Mouse (Mus musculus) hindlimb bud, embryonic 11.5 days (tissue): ENCODE results near the gene Rps9.
A peak's percentile ranks its signal among the peaks of the same experiment; 100 is the strongest.

Experiments used
- DNase-seq: peaks from one replicate; pipeline ENCODE4 v3.0.0-alpha.2; 2012; ENCODE audit warnings: low read depth, low spot score; ENCODE audit errors: extremely low spot score

Rps9 gene

GRCm38 (mm10) chr7:3703879-3704441, at the start of gene Rps9:
Rps9 (plus strand) TSS chr7:3703993.
- DNase-seq, result peak; percentile 95

GRCm38 (mm10) chr7:3656966-3657365, 46.8 kb upstream of the Rps9 start:
- no peak for DNase-seq

GRCm38 (mm10) chr7:3658578-3658977, 45.2 kb upstream of the Rps9 start:
- no peak for DNase-seq

- DNase-seq, result no peak
Measured at GRCm38 (mm10) chr7:3664524-3665214, 39.1 kb upstream of the Rps9 start.

- DNase-seq, result peak; percentile 88
Measured at GRCm38 (mm10) chr7:3665215-3666114, 38.3 kb upstream of the Rps9 start, which contains the start of gene Leng1. Leng1 (minus strand) TSS chr7:3665840.

- DNase-seq, result no peak
Measured at GRCm38 (mm10) chr7:3666921-3667391, 36.8 kb upstream of the Rps9 start.

GRCm38 (mm10) chr7:3674507-3675227, 29.1 kb upstream of the Rps9 start:
- DNase-seq, result peak; percentile 66

GRCm38 (mm10) chr7:3675228-3675548, 28.6 kb upstream of the Rps9 start:
- no peak for DNase-seq

GRCm38 (mm10) chr7:3676371-3676770, 27.4 kb upstream of the Rps9 start:
- DNase-seq, result no peak

- no peak for DNase-seq
Measured at GRCm38 (mm10) chr7:3677342-3677741, 26.5 kb upstream of the Rps9 start, which contains the start of gene Tmc4. Tmc4 (minus strand) TSS chr7:3677553.

- DNase-seq, result no peak
Measured at GRCm38 (mm10) chr7:3683908-3684550, 19.8 kb upstream of the Rps9 start.

GRCm38 (mm10) chr7:3684698-3685097, 19.1 kb upstream of the Rps9 start:
- no peak for DNase-seq

GRCm38 (mm10) chr7:3685400-3686187, 18.2 kb upstream of the Rps9 start:
- no peak for DNase-seq

GRCm38 (mm10) chr7:3691919-3692318, 11.9 kb upstream of the Rps9 start:
- no peak for DNase-seq

- no peak for DNase-seq
Measured at GRCm38 (mm10) chr7:3692382-3692986, 11.3 kb upstream of the Rps9 start, which contains the start of gene Tsen34. Tsen34 (plus strand) TSS chr7:3692863.

GRCm38 (mm10) chr7:3692987-3693808, 10.6 kb upstream of the Rps9 start, which contains the start of gene Mboat7:
Mboat7 (minus strand) TSS chr7:3693523.
- DNase-seq, result peak; percentile 93

- no peak for DNase-seq
Measured at GRCm38 (mm10) chr7:3693809-3694075, 10.1 kb upstream of the Rps9 start.
